Mouse (Mus musculus) myocyte (in vitro differentiated cells): ENCODE data around the gene Soga3.
A peak's percentile ranks its signal among the peaks of the same experiment; 100 is the strongest.

Experiments
- MAX ChIP-seq: IDR thresholded peaks from one replicate; pipeline ENCODE4 v1.6.1; 2011; ENCODE audit warnings: low read depth, mild to moderate bottlenecking, control low read depth
- POLR2A ChIP-seq: IDR thresholded peaks from one replicate; pipeline ENCODE4 v1.6.1; 2011; ENCODE audit warnings: low read depth, mild to moderate bottlenecking, control low read depth, moderate library complexity; ENCODE audit not compliant: insufficient read length
- TCF12 ChIP-seq: IDR thresholded peaks from one replicate; pipeline ENCODE4 v1.6.1; 2011; ENCODE audit warnings: mild to moderate bottlenecking, control low read depth; ENCODE audit not compliant: poor library complexity, insufficient read depth, severe bottlenecking

GRCm38 (mm10) chr10:29143566-29144335 is at the start of gene Soga3:
- TF ChIP-seq MAX (no peak), POLR2A (peak; percentile 48), TCF12 (no peak)
